Mouse (Mus musculus) liver, adult 10 weeks (tissue): Measurements from ENCODE around the gene Kcng3. TPM values are rescaled to one million over a fixed set of nuclear protein-coding genes. Genes with fewer than 3 reads are reported as not detected.

Source experiments
- polyA plus RNA-seq: library from polyadenylated mRNA; stranded (reverse); fragments of 350-450 nt; fragmentation: Illumina TruSeq; extraction: RNeasy Lipid Tissue Mini Kit (QIAGEN cat#74804); gene quantifications from one replicate; pipeline ENCODE4 v1.2.3, GENCODE M21; 2014; ENCODE audit warnings: low read depth, low replicate concordance

Gene Kcng3
- not detected for polyA plus RNA-seq

GRCm38 (mm10) chr17:83631783-83632652 is at the start of gene Kcng3:
Kcng3 (minus strand) TSS chr17:83631895.

Other genes starting within 250 kb of the Kcng3 start
- 151 TPM for gene Cox7a2l, start 114.6 kb downstream of the Kcng3 start, polyA plus RNA-seq
- 5.5 TPM for gene Mta3, start 74.3 kb upstream of the Kcng3 start, polyA plus RNA-seq
- gene Haao, start 216.1 kb upstream of the Kcng3 start, polyA plus RNA-seq, result 126 TPM